Mouse (Mus musculus) neural tube, embryonic 15.5 days (tissue): ENCODE measurements around the gene Emilin3. TPM values are rescaled to one million over a fixed set of nuclear protein-coding genes. Genes with fewer than 3 reads are reported as not detected.
A peak's percentile ranks its signal among the peaks of the same experiment; 100 is the strongest.
"Not testable (repeated sequence)": the region's sequence is repeated elsewhere in the genome, so short reads cannot be mapped to it uniquely, and the experiment has no call there.

Experiments used
- ATAC-seq: fragments of 200-750 bp; cut with Nextera tagmentation; 2 replicates; pipeline ENCODE4 v1.8.0; 2017; ENCODE audit warnings: mild to moderate bottlenecking, moderate TSS enrichment, moderate library complexity; ENCODE audit not compliant: low FRiP score
- H3K27ac ChIP-seq: fragments of 300-500 bp; sonication (generic); replicated peaks from 2 replicates; pipeline ENCODE4 v1.5.1; 2015; ENCODE audit warnings: mild to moderate bottlenecking, inconsistent platforms
- H3K27me3 ChIP-seq: fragments of 300-500 bp; sonication (generic); replicated peaks from 2 replicates; pipeline ENCODE4 v1.6.1; 2015; ENCODE audit warnings: inconsistent platforms
- H3K36me3 ChIP-seq: fragments of 300-500 bp; sonication (generic); 2 replicates; pipeline ENCODE4 v1.6.1; 2015; ENCODE audit warnings: inconsistent platforms
- H3K4me1 ChIP-seq: fragments of 300-500 bp; sonication (generic); 2 replicates; pipeline ENCODE4 v1.6.1; 2015; ENCODE audit warnings: inconsistent platforms
- H3K4me2 ChIP-seq: fragments of 300-500 bp; sonication (generic); 2 replicates; pipeline ENCODE4 v1.6.1; 2015; ENCODE audit warnings: inconsistent platforms, mild to moderate bottlenecking, moderate library complexity
- H3K4me3 ChIP-seq: fragments of 300-500 bp; sonication (generic); replicated peaks from 2 replicates; pipeline ENCODE4 v1.5.1; 2015; ENCODE audit warnings: mild to moderate bottlenecking, inconsistent platforms
- H3K9ac ChIP-seq: fragments of 300-500 bp; sonication (generic); replicated peaks from 2 replicates; pipeline ENCODE4 v1.6.1; 2015; ENCODE audit warnings: mild to moderate bottlenecking, inconsistent platforms
- H3K9me3 ChIP-seq: fragments of 300-500 bp; sonication (generic); replicated peaks from 2 replicates; pipeline ENCODE4 v1.6.1; 2016; ENCODE audit warnings: inconsistent platforms
- WGBS: fragments of 180-500 bp; shearing (Covaris S2); methylation state at CpG from one replicate; pipeline ENCODE4 v1.1.7; 2015; ENCODE audit warnings: mixed read lengths; 5-methylcytosine and 5-hydroxymethylcytosine counted together
- polyA plus RNA-seq: library from polyadenylated mRNA; unstranded; fragments of >200 nt; fragmentation: Nextera tagmentation; extraction: Ambion mirVana; gene quantifications from 2 replicates; pipeline ENCODE4 v1.2.1, GENCODE M21; 2015

Emilin3 gene
- 1.3 and 6.5 TPM in 2 replicates for polyA plus RNA-seq

GRCm38 (mm10) chr2:160912231-160912671 lies at the start of gene Emilin3:
Emilin3 (minus strand) TSS chr2:160912328.
- 1% methylated on average over 43 of the region's 46 CpGs for WGBS
- Histone ChIP-seq H3K36me3 (no peaks in the 10 kb centered on the region), H3K27me3 (peaks cover 46% of the 10 kb centered on the region), H3K9me3 (no peaks in the 10 kb centered on the region), H3K4me1 (peaks cover 13% of the 10 kb centered on the region), H3K9ac (peak within 1 kb of the TSS; percentile 42), H3K27ac (no peak within 1 kb of the TSS), H3K4me3 (peak within 1 kb of the TSS; percentile 46), H3K4me2 (peak within 1 kb of the TSS; percentile 90)
- 0 out of 2 replicates have a peak, but pooled peaks have one; percentile 35 for ATAC-seq

- Histone ChIP-seq H3K4me1 (no peaks in the 10 kb centered on the region), H3K27me3 (no peaks in the 10 kb centered on the region), H3K36me3 (peaks cover 65% of the 10 kb centered on the region), H3K4me3 (no peak overlapping the region), H3K4me2 (no peak overlapping the region), H3K9ac (no peak overlapping the region), H3K9me3 (no peaks in the 10 kb centered on the region), H3K27ac (no peak overlapping the region)
- no peak for ATAC-seq
- 91% methylated on average over 6 of the region's 6 CpGs for WGBS
Observed at GRCm38 (mm10) chr2:160960956-160961646, 49.0 kb upstream of the Emilin3 start.

GRCm38 (mm10) chr2:160959901-160960300 lies 47.8 kb upstream of the Emilin3 start:
- peaks cover 65% of the 10 kb centered on the region for H3K36me3 ChIP-seq
- H3K4me1 ChIP-seq, result no peaks in the 10 kb centered on the region
- H3K4me3 ChIP-seq, result no peak overlapping the region
- no peak overlapping the region for H3K27ac ChIP-seq
- 96% methylated on average over 5 of the region's 5 CpGs for WGBS
- ATAC-seq, result no peak
- H3K9me3 ChIP-seq, result no peaks in the 10 kb centered on the region
- H3K27me3 ChIP-seq, result no peaks in the 10 kb centered on the region
- H3K4me2 ChIP-seq, result no peak overlapping the region
- no peak overlapping the region for H3K9ac ChIP-seq

GRCm38 (mm10) chr2:160958737-160959136 lies 46.6 kb upstream of the Emilin3 start:
- no peak overlapping the region for H3K27ac ChIP-seq
- peaks cover 65% of the 10 kb centered on the region for H3K36me3 ChIP-seq
- no peak for ATAC-seq
- no peak overlapping the region for H3K4me3 ChIP-seq
- no peaks in the 10 kb centered on the region for H3K9me3 ChIP-seq
- WGBS, result 90% methylated on average over 5 of the region's 5 CpGs
- no peak overlapping the region for H3K9ac ChIP-seq
- H3K4me1 ChIP-seq, result no peaks in the 10 kb centered on the region
- H3K27me3 ChIP-seq, result no peaks in the 10 kb centered on the region
- H3K4me2 ChIP-seq, result no peak overlapping the region

GRCm38 (mm10) chr2:160957801-160958200 lies 45.7 kb upstream of the Emilin3 start:
- not testable (repeated sequence) for H3K27ac ChIP-seq, H3K9me3 ChIP-seq, H3K4me3 ChIP-seq, H3K4me1 ChIP-seq, H3K9ac ChIP-seq, H3K27me3 ChIP-seq, H3K4me2 ChIP-seq, ATAC-seq
- H3K36me3 ChIP-seq, result peaks cover 58% of the 10 kb centered on the region

- not testable (repeated sequence) for ATAC-seq, H3K27ac ChIP-seq, H3K9me3 ChIP-seq, H3K9ac ChIP-seq, H3K4me3 ChIP-seq, H3K4me1 ChIP-seq, H3K27me3 ChIP-seq, H3K4me2 ChIP-seq
- peaks cover 58% of the 10 kb centered on the region for H3K36me3 ChIP-seq
Observed at GRCm38 (mm10) chr2:160957307-160957706, 45.2 kb upstream of the Emilin3 start.

- Histone ChIP-seq H3K4me1 (no peaks in the 10 kb centered on the region), H3K9ac (no peak overlapping the region), H3K36me3 (peaks cover 57% of the 10 kb centered on the region), H3K4me3 (no peak overlapping the region), H3K27ac (no peak overlapping the region), H3K4me2 (no peak overlapping the region), H3K27me3 (no peaks in the 10 kb centered on the region), H3K9me3 (no peaks in the 10 kb centered on the region)
- no peak for ATAC-seq
- WGBS, result 74% methylated on average over 7 of the region's 7 CpGs
Observed at GRCm38 (mm10) chr2:160955331-160955730, 43.2 kb upstream of the Emilin3 start.

GRCm38 (mm10) chr2:160954541-160954940 lies 42.4 kb upstream of the Emilin3 start:
- H3K27me3 ChIP-seq, result no peaks in the 10 kb centered on the region
- no peak overlapping the region for H3K4me3 ChIP-seq
- H3K4me1 ChIP-seq, result no peaks in the 10 kb centered on the region
- H3K36me3 ChIP-seq, result peaks cover 59% of the 10 kb centered on the region
- H3K9me3 ChIP-seq, result no peaks in the 10 kb centered on the region
- no peak for ATAC-seq
- H3K27ac ChIP-seq, result no peak overlapping the region
- H3K9ac ChIP-seq, result no peak overlapping the region
- 94% methylated on average over 3 of the region's 3 CpGs for WGBS
- no peak overlapping the region for H3K4me2 ChIP-seq

GRCm38 (mm10) chr2:160953131-160953873 lies 41.2 kb upstream of the Emilin3 start:
- Histone ChIP-seq H3K9me3 (no peaks in the 10 kb centered on the region), H3K9ac (no peak overlapping the region), H3K36me3 (peaks cover 62% of the 10 kb centered on the region), H3K27ac (0 out of 2 replicates have a peak overlapping the region, but pooled peaks have one; percentile 10), H3K4me3 (no peak overlapping the region), H3K4me1 (no peaks in the 10 kb centered on the region), H3K27me3 (no peaks in the 10 kb centered on the region), H3K4me2 (no peak overlapping the region)
- no peak; the same call in 1 of the 2 replicates for ATAC-seq
- 68% methylated on average over 7 of the region's 7 CpGs for WGBS

- ATAC-seq, result no peak
- H3K9ac ChIP-seq, result no peak overlapping the region
- H3K27ac ChIP-seq, result no peak overlapping the region
- peaks cover 66% of the 10 kb centered on the region for H3K36me3 ChIP-seq
- H3K4me3 ChIP-seq, result no peak overlapping the region
- H3K9me3 ChIP-seq, result no peaks in the 10 kb centered on the region
- H3K4me2 ChIP-seq, result no peak overlapping the region
- no peaks in the 10 kb centered on the region for H3K27me3 ChIP-seq
- H3K4me1 ChIP-seq, result no peaks in the 10 kb centered on the region
- 82% methylated on average over 4 of the region's 4 CpGs for WGBS
Observed at GRCm38 (mm10) chr2:160951595-160951994, 39.5 kb upstream of the Emilin3 start.

- Histone ChIP-seq H3K4me2 (no peak overlapping the region), H3K27me3 (no peaks in the 10 kb centered on the region), H3K27ac (no peak overlapping the region), H3K36me3 (peaks cover 7% of the 10 kb centered on the region), H3K9ac (no peak overlapping the region), H3K4me1 (no peaks in the 10 kb centered on the region), H3K4me3 (no peak overlapping the region), H3K9me3 (no peaks in the 10 kb centered on the region)
- no peak for ATAC-seq
- 68% methylated on average over 3 of the region's 3 CpGs for WGBS
Observed at GRCm38 (mm10) chr2:160942443-160942842, 30.3 kb upstream of the Emilin3 start.
